Mouse (Mus musculus) spleen, adult 12 weeks (tissue): ENCODE results near the gene Trim47.
A peak's percentile ranks its signal among the peaks of the same experiment; 100 is the strongest.
"Not testable (repeated sequence)": the region's sequence is repeated elsewhere in the genome, so short reads cannot be mapped to it uniquely, and the experiment has no call there.

Experiments used
- DNase-seq: peaks from one replicate; pipeline ENCODE4 v3.0.0; 2022; ENCODE audit warnings: low spot score

Gene Trim47

GRCm38 (mm10) chr11:116138096-116138467, 11.1 kb upstream of the Trim47 start:
- DNase-seq, result no peak

DNA sequence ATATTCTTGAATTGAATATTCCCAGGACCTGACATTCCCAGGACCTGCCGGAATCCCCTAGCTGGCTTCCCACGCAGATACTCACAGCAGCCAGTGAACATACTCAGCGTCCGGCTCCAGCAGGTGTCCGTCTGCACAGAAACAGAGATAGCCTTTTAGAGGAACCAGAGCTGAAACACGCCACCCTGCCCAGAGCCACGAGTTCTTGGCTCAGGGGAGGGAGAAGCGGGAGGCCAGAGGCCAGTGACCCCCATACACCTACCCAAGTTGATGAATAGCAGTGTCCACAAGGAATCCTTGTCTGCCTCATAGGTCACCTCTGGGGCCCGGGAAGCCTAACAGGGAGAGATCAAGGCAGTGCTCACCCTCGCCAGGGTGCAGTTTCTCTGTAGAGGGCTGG, 7.2 kb upstream of the Trim47 start:
- no peak for DNase-seq

GRCm38 (mm10) chr11:116133497-116133896, 6.5 kb upstream of the Trim47 start:
- no peak for DNase-seq

DNA sequence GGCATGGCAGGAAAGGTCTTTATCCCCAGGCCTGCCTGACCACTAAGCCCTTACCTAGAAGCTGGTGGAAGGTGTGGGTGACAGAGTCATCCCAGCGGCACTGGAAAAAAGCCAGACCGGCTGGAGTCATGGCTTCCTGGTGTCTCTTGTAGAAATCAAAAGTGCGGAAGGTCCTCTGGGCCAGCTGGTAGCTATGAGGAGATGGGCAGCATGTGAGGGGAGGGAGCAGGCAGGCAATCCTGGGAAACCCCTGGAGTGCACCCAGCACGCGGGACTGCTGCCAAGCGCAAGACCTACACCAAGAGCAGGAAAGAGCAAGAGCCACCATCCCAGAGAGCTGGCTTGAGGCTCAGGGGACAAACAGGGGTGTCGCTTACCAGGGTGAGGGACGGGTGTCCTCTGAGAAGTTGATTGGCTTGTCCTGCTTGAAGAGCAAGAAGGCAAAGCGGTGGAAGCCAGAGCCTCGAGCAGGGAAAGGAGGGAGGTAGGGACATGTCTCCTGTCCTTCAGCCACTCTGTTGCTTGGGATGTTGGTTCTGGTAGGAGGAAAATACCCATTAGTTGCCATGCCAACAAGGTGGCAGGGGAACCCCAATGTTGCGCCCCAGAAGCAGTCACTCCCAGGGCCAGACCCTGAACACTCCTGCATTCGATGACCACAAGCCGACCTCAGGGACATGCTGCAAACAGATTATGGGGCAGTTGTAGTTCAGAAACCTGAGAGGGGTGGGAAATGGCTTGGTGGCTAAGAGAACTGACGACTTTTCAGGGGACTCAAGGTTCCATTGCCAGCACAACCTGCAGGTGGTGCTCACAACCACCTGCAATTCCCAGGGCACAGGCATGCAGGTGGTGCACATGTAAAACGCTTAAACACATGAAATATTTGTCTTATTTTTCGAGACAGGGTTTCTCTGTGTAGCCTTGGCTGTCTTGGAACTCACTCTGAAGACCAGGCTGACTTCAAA, 5.6 kb upstream of the Trim47 start:
- no peak for DNase-seq

DNA sequence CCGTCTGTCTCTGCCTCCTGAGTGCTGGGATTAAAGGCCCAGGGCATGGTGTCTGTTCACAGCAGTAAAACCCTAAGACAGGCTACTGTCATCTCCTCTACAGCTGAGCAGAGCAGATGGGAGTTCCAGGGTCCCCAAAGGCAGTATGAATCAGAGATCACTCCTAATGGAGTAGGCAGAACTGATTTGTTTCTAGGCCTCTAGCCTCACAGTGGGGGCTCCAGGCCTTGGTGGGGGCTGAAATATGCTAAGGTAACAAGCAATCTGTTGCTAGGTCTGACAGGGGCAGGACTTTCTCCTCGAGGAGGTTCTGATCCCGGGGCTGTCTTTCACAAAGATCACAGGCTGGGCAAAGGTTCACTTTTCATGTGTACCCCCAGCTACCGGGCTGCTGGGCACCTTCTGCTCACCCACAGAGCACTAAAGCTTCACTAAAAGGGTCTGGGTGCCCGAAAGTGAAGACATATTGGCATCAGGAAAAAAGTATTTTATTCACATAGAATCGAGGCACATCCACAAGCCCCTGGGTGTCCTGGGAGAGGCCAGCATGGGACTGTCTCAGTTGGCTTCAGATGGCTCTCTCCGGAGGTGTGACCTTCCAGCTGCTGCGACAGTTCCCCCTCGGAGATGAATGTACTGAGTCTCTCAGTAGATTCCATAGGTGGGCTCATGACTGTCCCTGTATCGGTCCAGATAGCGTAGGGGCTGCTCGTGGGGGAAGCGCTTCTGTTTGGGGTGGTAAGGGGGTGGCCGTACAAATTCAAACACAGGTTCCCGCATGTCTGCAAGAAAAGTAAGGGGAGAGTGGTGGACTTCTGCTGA, 4.5 kb upstream of the Trim47 start:
- DNase-seq, result no peak

DNA sequence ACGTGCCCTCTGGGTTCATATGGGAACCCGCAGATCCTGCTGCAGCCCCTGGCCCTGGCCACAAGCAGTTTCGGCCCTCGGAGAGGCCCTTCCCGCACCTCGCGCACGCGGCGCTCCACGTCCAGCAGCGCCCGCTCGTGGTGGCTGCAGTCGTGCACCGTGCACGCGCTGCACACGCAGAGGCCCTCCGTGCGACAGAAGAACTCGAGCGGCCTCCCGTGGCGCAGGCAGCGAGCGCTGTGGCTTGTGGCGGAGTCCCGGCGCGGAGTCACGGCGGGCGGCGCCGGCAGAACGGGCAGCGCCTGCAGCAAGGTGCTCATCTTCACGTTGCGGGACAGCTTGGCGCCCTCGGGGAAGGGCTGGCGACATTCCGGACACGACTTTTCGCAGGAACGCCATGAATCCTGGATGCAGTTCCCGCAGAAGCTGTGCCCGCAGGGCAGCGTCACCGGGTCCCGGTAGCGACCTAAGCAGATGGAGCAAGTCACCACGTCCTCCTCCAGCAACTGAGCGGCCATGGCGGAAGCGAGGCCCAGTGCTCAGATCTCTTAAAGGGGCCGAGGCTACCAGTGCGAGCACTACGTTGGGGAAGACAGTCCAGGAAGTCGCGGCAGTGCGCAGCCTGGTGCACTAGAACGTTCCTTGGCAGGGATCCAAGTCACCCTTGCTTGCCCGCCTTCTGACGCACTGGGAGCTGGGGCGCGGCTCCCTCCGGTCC, 3.6 kb upstream of the Trim47 start, which contains the start of gene Trim65:
Gene Trim65 (minus strand): TSS at position 641 of the 718 bp plus-strand sequence.
- peak; percentile 83 for DNase-seq

DNA sequence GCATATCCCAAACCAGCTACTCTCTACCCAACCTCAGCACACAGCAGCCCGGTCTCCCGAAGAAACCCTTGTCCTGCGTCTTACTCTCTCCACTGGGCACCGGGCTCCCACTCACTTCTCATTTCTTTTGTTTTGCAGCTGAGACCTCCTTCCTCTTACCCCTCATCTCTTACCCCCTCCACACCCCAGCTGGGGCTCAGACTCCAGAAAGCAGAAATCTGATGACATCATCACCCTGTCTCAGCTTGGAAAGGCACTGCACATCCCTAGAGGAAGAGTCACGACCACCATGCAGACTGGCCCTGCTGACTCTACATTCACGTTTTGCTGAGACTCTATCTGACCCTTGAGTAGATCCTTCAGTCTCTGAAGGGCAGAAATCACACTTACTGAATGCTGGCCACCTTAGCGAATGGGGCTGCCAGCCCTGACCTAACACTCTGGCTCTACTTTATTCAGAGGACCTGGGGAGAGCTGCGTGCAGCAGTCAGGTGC, 3.0 kb upstream of the Trim47 start:
- no peak for DNase-seq

GRCm38 (mm10) chr11:116129091-116129790, 2.2 kb upstream of the Trim47 start:
- no peak for DNase-seq

DNA sequence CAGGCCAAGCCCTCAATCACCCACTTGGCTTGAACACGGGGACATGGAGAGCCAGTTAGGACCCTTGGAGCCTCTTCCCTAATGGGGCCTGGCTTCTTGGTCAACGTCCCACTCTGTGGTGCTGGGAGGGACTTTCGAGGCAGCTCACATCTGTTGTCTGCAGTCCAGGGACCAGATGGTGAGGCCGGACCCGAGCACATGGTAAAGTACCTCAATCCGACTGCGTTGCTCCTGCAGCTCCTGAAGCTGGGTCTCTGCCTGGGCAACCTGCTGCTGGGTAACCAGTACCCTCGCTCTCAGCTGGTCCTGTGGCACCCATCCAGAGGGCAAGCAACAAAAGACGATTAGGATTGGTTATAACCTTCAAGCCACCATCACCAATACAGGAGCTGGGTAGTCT, 976 bp upstream of the Trim47 start:
- DNase-seq, result no peak

DNA sequence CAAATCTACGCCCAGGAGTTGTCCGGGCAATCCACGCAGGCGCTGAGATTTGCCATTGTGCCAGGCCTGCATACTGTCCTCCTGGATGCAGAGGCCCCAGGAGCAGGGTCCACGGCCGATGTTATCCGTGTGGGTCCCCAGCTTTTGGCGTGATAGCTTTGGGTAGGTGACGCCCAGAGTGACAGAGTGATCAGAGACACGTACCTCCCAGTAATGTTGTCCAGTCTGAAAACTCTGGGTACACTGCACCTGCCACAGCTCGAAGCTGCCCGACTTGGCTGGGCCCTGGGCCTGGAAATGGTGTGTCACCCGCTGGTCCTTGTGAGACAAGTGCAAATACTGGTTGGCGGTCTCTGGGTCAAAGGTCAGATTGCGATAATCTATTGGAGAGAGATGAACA, 749 bp downstream of the Trim47 start:
- DNase-seq, result no peak

DNA sequence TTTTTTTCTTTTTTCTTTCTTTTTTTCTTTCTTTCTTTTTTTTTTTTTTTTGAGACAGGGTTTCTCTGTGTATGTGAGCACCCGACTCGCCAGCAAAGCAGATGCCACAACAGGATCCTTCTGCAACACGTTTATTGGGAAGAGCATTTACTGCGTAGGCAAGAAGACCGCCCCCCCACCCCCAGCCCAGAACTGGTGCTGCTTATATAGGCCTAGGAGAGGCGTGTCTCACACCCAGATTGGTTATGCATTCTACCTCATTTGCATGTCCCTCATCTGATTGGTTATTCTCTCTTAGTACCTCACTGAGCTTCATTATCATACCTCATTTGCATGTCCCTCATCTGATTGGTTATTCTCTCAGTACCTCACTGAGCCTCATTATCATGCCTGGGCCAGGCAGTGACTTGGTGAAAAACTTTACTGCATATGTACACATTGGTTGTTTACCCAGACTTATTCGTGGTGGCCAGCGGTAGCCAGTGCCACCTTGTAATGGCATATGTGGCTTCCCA, 5.2 kb downstream of the Trim47 start:
- DNase-seq, result not testable (repeated sequence)

DNA sequence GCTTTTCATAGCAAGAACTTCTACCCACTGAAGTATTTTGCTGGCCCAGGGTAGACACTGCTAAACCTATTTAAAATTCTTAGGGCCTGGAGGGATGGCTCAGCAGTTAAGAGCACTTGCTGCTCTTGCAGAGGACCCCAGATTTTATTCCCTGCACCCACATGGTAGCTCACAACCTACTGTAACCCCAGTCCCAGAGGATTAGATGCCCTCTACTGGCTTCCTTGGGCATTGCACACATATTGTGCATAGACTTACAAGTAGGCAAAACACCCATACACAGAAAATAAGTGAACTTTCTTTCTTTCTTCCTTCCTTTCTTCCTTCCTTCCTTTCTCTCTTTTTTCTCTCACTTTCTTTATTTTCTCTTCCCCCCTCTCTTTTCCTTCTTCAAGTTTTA, 9.2 kb downstream of the Trim47 start:
- DNase-seq, result no peak

GRCm38 (mm10) chr11:116117241-116117640, 9.8 kb downstream of the Trim47 start:
- no peak for DNase-seq

DNA sequence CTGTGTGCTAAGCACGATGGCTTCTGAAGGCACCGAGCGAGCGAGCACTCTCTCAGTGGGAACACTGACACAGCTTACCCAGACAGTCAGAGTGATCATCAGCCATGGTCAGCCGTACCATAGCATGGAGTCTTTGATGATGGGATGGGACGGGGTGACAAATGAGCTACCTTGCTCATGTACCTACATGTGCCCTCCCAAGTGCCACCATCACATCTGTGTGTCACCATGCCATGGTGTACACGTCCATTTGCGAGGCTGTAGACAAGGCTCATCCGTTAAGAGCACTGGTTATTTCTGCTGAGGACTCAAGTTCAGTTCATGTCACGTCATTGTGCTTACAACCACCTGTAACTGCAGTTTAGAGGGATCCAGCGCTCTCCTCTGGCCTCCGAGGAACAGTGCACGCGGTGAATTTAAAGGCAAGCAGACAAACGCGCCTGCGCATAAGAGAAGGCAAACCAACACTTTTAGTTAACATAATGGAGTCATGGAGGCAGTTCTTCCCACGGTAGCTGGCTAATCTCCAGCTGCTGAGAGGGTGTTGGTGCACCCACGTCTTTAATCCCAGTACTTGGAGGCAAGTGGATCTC, 15.3 kb downstream of the Trim47 start:
- DNase-seq, result no peak

DNA sequence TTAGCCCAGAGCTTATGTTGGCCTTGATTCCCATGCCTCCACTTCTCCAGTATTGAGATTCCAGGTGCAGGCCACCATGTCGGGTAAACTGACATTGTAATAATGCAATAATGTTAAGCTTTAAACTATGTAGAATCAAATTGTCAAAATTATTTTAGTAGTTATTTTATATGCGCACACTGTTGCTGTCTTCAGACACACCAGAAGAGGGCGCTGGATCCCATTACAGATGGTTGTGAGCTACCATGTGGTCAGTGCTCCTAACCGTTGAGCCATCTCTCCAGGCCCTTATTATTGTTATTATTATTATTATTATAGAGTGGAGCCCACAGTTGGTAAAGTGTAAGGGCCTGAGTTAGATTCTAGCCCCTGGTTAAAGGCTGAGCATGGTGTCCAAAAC, 15.9 kb downstream of the Trim47 start:
- no peak for DNase-seq

DNA sequence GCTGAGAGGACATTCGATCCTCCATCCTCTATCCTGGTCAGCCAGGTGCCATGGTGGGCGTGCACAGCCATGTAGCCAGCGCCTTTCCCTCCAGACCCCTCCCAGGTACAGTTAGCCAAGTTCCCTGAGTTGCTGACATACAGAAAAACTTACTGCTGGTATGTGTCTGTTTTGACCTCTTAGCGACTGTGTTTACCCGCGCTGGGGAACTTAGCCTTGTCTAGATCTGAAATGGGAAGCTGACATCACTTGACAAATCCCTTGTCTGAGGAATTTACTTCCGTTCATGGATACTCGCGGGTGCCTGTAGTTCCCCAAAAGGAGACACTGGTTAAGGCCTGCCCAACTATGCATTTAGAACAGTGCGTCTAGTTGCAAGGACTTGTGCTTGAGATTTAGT, 16.5 kb downstream of the Trim47 start:
- no peak for DNase-seq

DNA sequence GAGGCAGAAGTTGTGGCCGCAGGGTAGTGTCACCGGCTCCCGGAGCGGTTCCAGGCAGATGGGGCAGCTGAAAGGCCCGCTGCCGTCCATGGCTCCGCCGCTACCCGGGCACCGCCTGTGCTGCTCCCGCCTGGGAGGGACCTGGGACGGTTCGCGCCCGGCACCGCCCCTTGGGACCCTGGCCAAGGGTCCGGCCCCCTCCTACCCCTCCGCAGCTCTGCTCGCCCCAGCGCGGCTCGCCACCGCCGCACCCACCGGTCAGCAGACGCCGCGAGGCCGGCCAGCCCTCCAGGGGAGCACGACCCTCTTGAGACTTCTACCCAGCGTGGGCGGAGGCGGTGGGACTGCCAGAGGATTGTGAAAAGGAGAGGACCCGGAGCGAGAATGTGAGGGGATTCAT, 16.9 kb downstream of the Trim47 start:
- DNase-seq, result no peak

GRCm38 (mm10) chr11:116109441-116110081, 17.4 kb downstream of the Trim47 start:
- no peak for DNase-seq

DNA sequence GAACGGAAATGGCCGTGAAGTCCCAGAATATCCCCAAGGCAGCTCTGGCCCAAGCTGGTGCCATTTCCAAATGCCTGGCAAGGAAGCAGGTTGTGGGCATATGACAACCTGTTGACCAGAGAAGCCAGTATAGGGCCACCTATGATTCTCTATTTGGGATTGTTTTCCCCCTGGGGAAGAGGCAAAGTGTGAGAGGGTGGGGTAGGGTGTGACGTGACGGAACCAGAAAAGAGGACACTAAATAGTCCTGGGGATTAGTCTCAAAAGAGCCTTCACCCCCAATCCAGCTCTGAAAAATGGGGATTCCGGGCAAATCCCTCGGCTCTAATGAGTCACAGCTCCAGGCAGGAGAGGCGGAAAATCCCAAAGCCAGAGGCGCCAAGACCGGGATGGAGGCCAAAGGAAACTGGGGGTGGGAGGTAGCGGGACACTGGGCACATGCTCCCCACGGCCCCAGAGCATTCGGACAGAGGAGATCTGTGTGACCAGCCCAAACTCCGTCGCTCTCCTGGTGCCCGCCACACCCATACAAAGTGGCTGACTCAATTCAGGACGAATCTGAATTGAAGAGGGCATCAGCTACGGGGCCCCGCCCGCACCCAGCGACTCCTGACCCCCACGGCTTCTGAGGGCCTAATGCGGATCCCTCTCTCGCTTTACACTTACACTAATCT, 18.4 kb downstream of the Trim47 start:
- no peak for DNase-seq

GRCm38 (mm10) chr11:116107777-116108285, 19.2 kb downstream of the Trim47 start:
- no peak for DNase-seq
